Mouse (Mus musculus) skeletal muscle tissue, adult 2 months (tissue): ENCODE measurements around the gene Agmo.

Experiments
- DNase-seq: peaks from one replicate; pipeline ENCODE4 v3.0.0-alpha.2; 2012; ENCODE audit warnings: low read depth, low spot score

Agmo gene

GRCm38 (mm10) chr12:37241566-37242021 is at the start of gene Agmo:
TSS of gene Agmo (plus strand) at chr12:37241641.
- peak; percentile 62 for DNase-seq

DNA sequence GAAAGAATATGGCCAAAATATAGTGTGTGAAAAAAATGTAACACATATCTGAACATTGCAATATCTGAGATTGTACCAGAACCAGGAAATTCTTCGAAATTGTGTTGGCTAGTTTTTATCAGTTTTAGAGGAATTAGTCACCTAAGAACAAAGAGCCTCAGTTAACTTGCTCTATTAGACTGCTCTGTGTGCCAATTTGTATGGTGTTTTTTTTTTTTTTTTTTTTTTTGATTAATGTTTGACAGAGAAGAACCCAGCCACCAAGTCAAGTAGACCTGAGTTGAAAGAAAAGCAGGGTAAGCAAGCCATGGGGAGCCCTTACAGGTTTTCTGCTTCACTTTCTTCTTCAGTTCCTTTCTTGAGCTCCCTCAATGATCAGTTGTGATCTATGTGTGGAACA is 10.3 kb upstream of the Agmo start:
- DNase-seq = no peak

- peak; percentile 35 for DNase-seq
Observed at GRCm38 (mm10) chr12:37240975-37241565, 371 bp upstream of the Agmo start.

GRCm38 (mm10) chr12:37242484-37242883 is 1.0 kb downstream of the Agmo start:
- peak; percentile 42 for DNase-seq

DNA sequence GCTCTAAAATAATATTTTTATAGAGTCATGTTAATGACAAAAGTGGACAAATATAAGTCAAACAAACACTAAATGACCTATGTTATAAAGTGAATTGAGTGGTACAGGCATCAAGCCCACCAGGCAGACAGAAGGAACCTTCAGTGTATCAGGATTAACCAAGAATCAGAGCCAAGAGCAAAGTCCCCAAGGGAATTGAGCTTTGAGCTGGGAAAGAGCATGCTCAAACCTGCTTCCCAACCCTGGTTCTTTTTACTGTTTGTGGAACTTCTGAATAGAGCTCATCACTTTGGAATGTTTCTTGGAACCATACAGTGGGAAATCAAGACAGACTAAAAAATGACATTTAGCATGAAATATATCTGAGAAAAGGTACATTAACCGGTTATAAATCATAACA is 3.4 kb downstream of the Agmo start:
- DNase-seq = peak; percentile 56

GRCm38 (mm10) chr12:37251688-37252087 is 10.2 kb downstream of the Agmo start:
- no peak for DNase-seq

- DNase-seq = no peak
Observed at GRCm38 (mm10) chr12:37257099-37257498, 15.7 kb downstream of the Agmo start.

DNA sequence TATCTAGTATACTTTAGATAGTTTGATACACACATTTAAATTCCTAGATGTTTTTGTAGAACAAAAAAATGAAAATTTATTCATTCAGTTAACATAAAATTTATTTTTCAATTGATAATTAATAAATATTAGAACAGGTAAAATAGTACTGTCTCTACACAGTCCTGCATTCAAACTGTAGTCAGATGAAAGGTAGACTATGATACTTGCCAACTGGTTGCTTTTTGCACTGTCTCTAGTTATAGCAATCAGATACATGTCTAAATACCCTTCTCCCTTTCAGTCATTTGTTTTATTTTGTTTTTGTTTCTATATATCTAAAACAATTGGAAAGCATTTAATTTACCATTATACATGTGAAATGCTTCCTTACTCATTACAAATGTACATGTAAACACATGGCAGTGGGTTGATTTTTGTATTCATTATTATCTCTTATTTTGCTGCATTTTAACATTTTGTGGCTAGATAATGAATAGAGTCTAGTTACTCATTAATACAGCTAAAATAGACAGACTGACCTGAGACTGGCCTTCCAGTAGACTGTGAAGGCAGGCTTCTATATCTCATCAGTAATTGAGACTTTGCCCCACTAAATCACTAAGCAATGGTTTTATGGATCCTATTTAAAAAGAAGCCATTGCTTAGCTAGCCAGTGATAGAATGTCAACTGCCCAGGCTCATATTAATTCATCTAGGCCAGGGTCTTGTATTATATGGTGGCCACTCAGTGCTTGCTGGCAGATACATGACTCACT is 18.5 kb downstream of the Agmo start:
- no peak for DNase-seq

- no peak for DNase-seq
Observed at GRCm38 (mm10) chr12:37263685-37264084, 22.2 kb downstream of the Agmo start.

DNA sequence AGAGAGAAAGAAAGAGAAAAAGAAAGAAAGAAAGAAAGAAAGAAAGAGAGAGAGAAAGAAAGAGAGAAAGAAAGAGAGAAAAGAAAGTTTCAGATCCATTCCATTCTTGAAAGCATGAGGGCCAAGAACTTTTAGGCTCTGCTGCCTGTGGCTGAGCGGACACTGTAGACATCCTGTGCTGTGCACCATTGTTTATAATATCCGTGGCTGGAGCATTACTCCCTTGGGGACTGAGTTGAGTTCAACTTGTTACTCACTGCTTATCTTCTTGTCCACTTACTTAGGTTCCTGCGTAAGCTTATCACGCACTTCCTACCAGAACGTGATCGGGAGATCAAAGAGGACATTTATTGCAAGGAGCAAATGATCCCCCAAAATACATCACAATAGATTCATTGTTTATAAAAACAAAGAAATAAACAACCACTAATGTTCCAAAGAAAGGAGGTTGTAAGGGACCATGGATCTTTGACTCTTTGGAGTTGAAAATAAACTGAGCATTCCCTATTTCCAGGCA is 27.3 kb downstream of the Agmo start:
- DNase-seq = peak; percentile 21

DNA sequence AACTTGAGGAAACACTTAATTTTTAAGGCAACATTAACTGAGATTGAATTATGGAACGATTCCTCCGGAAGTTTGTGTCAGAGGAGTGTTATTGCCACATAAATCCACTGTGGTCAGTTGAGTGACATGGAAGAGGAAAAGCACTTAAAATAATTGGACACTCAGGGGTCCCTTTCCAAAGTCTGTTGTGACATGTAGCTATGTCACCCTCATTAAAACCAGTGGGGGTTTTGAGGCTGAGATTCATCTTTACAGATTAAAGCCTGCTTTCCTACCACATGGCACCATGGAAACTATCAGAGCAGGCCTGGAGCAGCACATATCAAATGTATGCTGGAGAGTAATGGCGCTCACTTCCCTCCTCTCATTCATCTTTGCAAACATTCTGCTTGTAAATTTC is 31.2 kb downstream of the Agmo start:
- no peak for DNase-seq

DNA sequence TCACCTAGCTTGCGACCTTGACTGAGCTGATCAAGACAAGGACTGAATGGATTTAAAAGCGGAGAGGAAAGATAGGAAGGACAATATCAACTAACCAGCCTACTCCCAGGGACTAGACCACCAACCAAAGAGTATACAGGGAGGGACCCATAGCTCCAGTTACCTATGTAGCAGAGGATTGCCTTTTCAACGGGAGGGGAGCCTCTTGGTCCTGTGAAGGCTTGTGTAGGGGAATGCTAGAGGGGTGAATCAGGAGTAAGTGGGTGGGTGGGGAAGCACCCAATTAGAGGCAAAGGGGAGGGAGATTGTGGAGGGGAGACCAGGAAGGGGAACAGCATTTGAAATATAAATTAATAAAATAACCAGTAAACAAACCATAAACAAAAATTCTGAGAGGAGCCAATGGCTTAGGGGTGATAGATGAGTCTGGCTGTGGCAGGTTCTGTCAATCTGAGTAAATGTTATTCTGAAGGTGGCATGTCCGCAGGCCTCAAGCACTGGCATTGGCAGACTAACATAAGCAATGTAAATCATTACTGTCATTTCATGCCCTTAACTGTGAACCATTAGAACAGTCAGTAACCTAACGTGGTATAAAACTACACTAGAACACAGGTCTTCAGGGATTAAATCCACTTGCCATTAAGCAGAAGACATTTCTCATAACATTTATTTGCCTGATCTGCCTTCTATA is 32.7 kb downstream of the Agmo start:
- no peak for DNase-seq

- no peak for DNase-seq
Observed at GRCm38 (mm10) chr12:37274658-37275019, 33.2 kb downstream of the Agmo start.

DNA sequence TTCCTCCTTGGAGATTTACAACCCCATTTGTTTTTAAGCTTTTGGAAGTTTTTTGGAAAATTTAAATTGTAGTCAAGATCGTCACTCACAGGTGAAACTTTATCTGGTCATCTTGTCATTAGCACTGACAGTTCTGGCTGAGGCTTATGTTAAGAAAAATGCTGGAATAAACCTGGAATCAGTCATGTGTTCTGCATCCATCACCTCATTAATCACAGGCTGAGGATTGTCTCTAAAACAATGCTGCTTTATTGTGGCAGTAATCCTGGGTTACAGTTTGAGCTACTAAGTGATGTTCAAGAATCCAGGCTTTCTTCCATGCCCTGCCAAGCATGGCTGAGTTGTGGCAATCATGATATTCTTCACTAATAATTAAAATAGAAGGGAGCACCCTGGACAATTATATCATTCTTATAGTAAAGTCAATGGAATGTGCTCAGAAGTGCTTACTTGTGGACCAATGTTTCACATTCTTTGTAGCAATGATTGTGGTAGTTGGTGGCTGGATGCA is 65.6 kb downstream of the Agmo start:
- DNase-seq = no peak

- DNase-seq = no peak
Observed at GRCm38 (mm10) chr12:37310786-37311185, 69.3 kb downstream of the Agmo start.

GRCm38 (mm10) chr12:37322860-37323259 is 81.4 kb downstream of the Agmo start:
- DNase-seq = peak; percentile 62

DNA sequence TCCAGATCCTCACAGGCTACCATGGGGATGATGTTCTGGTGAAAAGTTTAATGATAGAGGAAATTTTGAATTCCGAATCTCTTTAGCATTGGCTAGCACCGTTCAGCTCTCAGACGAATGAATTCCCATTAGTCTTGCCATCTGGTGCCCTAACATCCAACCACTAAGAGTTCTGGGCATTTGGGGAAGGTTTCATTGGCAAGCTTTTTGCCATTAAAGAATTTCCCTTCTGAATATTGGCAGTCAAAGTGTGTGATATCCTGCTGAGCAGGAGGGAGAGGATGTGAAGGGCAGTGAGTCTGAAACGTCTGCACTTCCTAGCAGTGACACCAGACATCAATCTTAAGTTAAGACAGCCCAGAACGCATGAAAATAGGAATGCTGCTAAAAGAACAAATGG is 93.5 kb downstream of the Agmo start:
- no peak for DNase-seq

DNA sequence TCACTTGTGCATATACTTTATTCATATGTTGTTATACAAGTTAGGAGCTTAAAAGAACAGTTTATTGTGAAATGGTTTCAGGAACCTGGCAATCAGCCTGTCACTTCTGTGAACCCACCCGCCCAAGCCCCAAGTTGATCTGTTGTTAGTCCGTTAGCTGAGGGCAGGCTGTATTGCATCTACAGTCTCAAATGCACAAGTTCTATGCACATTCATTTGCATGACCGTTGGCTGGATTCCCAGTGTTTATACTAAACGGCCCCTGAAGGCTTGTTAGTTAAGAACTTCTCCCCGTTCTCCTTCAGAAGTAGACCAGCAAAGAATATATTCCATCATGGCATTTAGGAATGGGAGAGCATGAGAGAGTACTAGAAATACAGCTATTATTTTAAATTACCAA is 102.8 kb downstream of the Agmo start:
- DNase-seq = no peak

GRCm38 (mm10) chr12:37345696-37346095 is 104.3 kb downstream of the Agmo start:
- DNase-seq = no peak

- no peak for DNase-seq
Observed at GRCm38 (mm10) chr12:37392316-37392715, 150.9 kb downstream of the Agmo start.

DNA sequence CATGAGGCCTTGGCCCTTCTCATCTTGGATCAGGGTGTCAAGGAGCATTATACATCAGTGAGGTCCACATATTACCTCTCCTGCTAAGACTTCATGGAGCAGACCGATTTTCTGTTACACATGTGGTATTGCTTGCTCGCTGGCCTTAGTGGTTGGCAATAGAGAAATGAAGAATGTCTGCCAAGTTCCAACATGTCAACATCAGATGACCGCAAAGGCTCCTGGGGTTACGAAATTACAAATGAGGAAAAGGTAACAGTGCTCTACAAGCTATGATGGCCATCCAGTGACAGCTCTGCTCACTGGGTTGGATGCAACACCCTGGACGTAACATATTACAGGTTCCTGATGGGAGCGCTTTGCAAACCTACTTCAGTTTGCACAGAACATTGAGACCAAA is 161.1 kb downstream of the Agmo start:
- DNase-seq = peak; percentile 1

GRCm38 (mm10) chr12:37426350-37426749 is 184.9 kb downstream of the Agmo start:
- DNase-seq = no peak
